Mouse (Mus musculus): ENCODE data around the gene Gtpbp10. TPM values are rescaled to one million over a fixed set of nuclear protein-coding genes. Genes with fewer than 3 reads are reported as not detected.

The Gtpbp10 gene
- polyA plus RNA-seq, 1 experiment from 2014 or later, result 31.3 TPM

DNA sequence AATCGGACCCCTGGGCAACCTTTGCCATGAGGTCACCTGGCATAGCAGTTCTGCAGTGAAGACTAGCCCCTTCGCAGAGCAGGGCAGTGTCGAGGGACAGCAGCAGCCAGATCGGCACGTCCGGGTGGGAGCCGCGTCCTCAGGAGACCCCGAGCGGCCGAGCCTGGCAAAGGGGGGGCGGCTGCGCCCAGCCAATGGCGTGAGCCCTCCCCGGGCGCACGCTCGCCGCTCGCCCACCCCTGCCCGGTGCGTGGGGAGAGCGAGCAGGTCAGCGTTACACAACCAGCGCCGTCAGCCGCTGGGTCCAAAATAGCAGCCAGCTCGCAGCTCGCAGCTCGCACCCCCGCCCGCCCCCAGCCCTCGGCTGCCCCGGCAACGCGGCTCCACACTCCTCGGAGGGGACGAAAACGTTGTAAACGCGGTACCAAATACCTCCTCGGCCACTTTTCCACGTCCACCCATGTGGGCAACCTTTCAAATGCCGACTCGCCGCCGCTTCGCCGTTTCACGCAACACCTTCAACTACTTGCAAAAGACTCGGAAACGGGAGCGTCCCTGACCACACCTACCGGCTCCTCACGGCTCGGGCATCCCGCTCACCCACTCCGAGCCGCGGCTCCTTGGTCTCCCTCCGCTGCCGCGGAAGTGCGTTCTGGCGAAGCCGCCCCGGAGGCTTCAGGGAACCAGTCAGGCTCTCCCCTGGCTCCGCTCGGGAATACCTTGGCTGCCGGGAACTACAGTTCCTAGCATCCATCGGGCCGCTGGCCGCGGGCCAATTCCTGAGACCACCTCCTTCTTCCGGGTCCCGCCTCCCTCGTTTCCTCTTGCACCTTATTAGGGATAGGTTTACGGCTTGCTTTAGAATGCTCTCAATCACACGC is 44.9 kb downstream of the Gtpbp10 start, which contains the start of gene Cldn12:
TSS of gene Cldn12 (minus strand) at position 763 of the 881 bp plus-strand sequence.
- under 1% methylated on average over 79 of the region's 79 CpGs for WGBS

DNA sequence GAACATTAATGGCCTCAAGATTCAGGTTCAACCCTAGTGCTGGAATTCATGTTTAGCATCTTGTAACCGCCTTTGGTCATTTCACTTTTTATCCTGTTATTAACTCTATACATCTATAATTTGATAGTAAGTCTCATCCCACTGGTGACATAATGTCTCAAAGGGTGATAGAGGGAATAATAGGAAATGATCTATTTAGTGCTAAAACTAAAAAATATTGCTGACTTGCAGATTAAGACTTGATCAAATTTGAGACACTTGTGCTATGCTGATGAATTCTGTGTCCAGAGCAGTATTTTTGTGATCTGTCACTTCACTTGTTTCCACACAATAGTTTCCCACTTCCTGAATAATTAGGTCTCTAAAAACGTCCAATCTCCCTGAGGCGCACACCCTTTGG is 47.9 kb downstream of the Gtpbp10 start:
- H3K9me3 ChIP-seq, result no peaks in the 10 kb centered on the region
- no peak overlapping the region for H3K27ac ChIP-seq
- H3K4me2 ChIP-seq (replicated peaks), result no peak overlapping the region
- 71% methylated on average over 3 of the region's 3 CpGs for WGBS
- H3K9ac ChIP-seq, result no peak overlapping the region
- H3K36me3 ChIP-seq, result peaks cover 4% of the 10 kb centered on the region; the same call in 1 of the 2 replicates
- peaks cover 7% of the 10 kb centered on the region for H3K4me1 ChIP-seq
- ATAC-seq (ENCODE audit: low FRiP score, low read depth), result no peak
- no peaks in the 10 kb centered on the region for H3K27me3 ChIP-seq (replicated peaks)
- H3K4me3 ChIP-seq, result no peak overlapping the region

More for the DNA sequence above, 44.9 kb downstream of the Gtpbp10 start, which contains the start of gene Cldn12:
- no peaks in the 10 kb centered on the region for H3K9me3 ChIP-seq
- no peaks in the 10 kb centered on the region for H3K27me3 ChIP-seq (replicated peaks)
- H3K4me3 ChIP-seq, result peak within 1 kb of the TSS; percentile 72
- peaks cover 4% of the 10 kb centered on the region; the same call in 1 of the 2 replicates for H3K36me3 ChIP-seq
- H3K4me2 ChIP-seq (replicated peaks), result peak within 1 kb of the TSS; percentile 83
- peak within 1 kb of the TSS; percentile 73 for H3K9ac ChIP-seq
- no peaks in the 10 kb centered on the region; the same call in 1 of the 2 replicates for H3K4me1 ChIP-seq
- peak within 1 kb of the TSS; percentile 62; the same call in 1 of the 2 replicates for H3K27ac ChIP-seq
- ATAC-seq (ENCODE audit: low FRiP score, low read depth), result peak; percentile 97

DNA sequence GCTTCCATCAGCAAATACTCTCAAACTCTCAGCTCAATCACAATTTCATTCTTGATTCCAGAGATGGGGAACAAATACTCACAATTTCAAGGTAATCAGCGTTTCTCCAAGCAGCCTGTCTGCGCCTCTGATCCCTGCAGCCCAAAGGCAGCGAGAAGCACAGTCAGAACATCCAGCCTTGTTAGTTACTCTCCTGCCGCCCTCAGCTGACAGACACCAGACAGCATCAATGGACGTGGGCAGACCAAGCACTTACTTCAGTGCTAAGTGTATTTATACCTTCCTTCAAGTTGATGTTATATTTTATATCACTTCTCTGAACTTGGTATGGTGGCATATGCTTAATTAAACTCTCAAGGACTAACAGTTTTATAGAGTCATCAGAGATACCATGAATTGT is 48.3 kb downstream of the Gtpbp10 start:
- no peak overlapping the region for H3K4me2 ChIP-seq (replicated peaks)
- 67% methylated on average over 5 of the region's 5 CpGs for WGBS
- H3K9ac ChIP-seq, result no peak overlapping the region
- ATAC-seq (ENCODE audit: low FRiP score, low read depth), result no peak
- no peaks in the 10 kb centered on the region for H3K9me3 ChIP-seq
- peaks cover 4% of the 10 kb centered on the region; the same call in 1 of the 2 replicates for H3K36me3 ChIP-seq
- H3K27ac ChIP-seq, result no peak overlapping the region
- no peaks in the 10 kb centered on the region for H3K27me3 ChIP-seq (replicated peaks)
- H3K4me1 ChIP-seq, result peaks cover 7% of the 10 kb centered on the region
- no peak overlapping the region for H3K4me3 ChIP-seq

DNA sequence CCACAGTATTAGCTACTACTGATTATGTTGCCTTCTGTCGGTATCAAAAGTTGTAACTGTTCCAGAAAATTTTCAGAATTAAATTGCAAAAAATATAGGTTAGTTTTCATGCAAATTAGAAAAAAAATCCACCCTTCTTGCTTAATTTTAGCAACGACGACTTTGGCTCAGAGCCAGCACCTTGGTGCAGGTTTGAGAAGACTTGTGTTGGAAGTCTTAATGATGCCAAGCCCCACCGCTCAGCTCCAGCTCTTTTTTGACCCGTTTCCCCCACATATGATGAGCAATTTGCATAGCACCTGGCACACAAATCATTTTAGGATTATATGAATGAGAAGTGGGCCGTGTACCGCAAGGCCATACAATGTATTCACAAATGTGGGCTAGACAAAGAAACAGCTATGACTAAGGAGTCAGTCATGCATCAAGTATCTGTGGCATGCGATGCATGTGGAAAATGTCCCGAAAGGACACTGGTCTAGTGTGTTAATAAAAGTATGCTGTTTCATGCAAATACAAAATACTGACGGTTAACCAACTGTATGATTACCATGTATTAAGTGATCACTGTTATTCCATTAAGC is 48.9 kb downstream of the Gtpbp10 start:
- H3K4me2 ChIP-seq (replicated peaks), result no peak overlapping the region
- no peak overlapping the region for H3K27ac ChIP-seq

DNA sequence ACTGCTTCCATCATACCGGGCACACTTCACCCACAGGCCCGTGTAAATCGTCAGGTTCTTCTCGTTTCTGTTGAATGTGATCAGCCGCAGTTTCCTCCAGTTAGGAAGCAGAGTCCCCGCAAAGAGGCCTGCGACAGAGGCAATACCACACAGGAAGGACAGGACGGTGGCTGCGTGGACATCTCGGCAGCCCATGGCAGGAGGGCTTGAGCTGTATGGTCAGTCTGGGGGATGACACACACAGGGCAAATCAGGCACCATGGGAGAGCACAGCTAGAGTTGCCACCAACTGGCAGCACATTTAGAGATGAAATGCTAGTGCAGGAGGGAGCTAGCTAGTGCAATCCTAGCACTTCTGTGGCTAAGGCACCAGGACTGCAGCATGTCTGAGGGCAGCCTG is 51.1 kb downstream of the Gtpbp10 start:
- Histone ChIP-seq H3K4me2 (replicated peaks) (peak overlapping the region; percentile 41), H3K27me3 (replicated peaks) (no peaks in the 10 kb centered on the region), H3K9me3 (no peaks in the 10 kb centered on the region), H3K36me3 (peaks cover 4% of the 10 kb centered on the region; the same call in 1 of the 2 replicates), H3K9ac (no peak overlapping the region), H3K4me1 (peaks cover 7% of the 10 kb centered on the region), H3K27ac (no peak overlapping the region), H3K4me3 (no peak overlapping the region)
- WGBS, result 51% methylated on average over 10 of the region's 10 CpGs
- ATAC-seq (ENCODE audit: low FRiP score, low read depth), result peak; percentile 34

More for the DNA sequence above, 48.9 kb downstream of the Gtpbp10 start:
- no peaks in the 10 kb centered on the region for H3K9me3 ChIP-seq
- H3K36me3 ChIP-seq, result peaks cover 4% of the 10 kb centered on the region; the same call in 1 of the 2 replicates
- peaks cover 7% of the 10 kb centered on the region for H3K4me1 ChIP-seq
- H3K27me3 ChIP-seq (replicated peaks), result no peaks in the 10 kb centered on the region
- ATAC-seq (ENCODE audit: low FRiP score, low read depth), result no peak
- no peak overlapping the region for H3K9ac ChIP-seq
- no peak overlapping the region for H3K4me3 ChIP-seq
- WGBS, result 59% methylated on average over 10 of the region's 10 CpGs

DNA sequence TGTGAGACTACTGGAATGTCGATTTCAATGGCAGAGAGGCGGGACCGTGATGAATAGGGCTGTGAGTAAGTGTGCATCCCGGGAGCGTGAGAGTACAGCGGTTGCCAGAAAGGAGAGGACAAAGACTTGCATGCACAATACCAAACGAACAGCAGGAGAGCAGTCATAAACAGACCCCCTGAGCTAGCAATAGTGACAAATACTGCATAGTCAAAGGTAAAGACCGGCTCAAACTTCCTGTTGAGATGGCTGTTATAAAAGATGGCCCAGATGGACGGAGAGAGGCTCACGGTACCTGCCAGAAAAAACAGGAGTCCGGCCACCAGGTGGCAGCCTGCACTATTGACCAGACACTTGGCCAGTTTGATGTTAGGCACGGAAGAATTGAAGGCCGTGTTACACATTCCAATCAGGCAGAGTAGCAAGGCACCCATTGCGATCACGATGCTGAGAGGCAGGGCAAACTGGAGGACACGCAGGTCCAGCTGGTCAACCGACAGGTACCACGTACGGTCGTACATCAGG is 51.6 kb downstream of the Gtpbp10 start:
- Histone ChIP-seq H3K4me1 (peaks cover 7% of the 10 kb centered on the region), H3K36me3 (peaks cover 4% of the 10 kb centered on the region; the same call in 1 of the 2 replicates), H3K4me2 (replicated peaks) (peak overlapping the region; percentile 41), H3K9ac (no peak overlapping the region), H3K4me3 (no peak overlapping the region), H3K9me3 (no peaks in the 10 kb centered on the region), H3K27ac (no peak overlapping the region), H3K27me3 (replicated peaks) (no peaks in the 10 kb centered on the region)
- 21% methylated on average over 20 of the region's 20 CpGs for WGBS
- ATAC-seq (ENCODE audit: low FRiP score, low read depth), result peak; percentile 80

DNA sequence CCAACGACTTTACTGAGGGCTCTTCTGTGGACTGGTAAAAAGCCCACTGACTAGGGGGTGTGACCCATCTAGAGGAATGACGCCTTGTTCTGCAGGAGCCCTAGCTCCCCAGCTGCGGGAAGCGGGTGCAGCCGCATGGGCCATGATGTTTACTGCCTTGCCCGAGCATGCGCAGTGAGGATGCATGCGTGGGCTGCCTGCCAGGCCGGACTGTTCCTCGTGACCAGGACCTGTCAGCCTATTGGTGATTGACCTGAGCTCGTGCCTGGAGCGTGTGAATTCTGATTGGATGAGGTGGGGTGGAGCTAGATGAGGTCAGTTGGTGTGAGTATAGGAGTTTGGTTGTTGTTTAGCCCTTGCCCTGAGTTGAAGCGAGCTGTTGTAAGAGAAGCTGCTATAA is 54.9 kb downstream of the Gtpbp10 start:
- Histone ChIP-seq H3K4me3 (no peak overlapping the region), H3K9me3 (no peaks in the 10 kb centered on the region), H3K36me3 (no peaks in the 10 kb centered on the region), H3K9ac (no peak overlapping the region), H3K27ac (no peak overlapping the region), H3K27me3 (replicated peaks) (no peaks in the 10 kb centered on the region), H3K4me1 (peaks cover 7% of the 10 kb centered on the region), H3K4me2 (replicated peaks) (no peak overlapping the region)
- no peak for ATAC-seq (ENCODE audit: low FRiP score, low read depth)
- 88% methylated on average over 13 of the region's 13 CpGs for WGBS

DNA sequence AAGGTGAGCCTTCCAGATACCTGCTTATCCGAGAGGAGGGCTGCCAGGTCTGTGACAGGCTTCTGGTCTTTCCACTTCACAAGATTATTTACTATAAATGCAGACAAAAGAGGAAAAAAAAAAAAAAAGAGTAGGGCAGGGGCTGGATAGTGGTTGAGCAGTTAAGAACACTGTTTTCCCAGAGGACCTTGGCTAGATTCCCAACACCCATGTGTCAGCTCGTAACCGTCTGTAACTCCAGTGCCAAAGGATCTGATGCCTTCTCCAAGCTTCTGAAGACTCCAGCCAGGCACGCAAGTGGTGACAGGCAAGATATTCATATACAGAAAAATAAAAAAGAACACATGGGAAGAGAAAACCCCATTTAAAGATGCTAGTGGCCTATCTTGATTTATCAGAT is 56.0 kb downstream of the Gtpbp10 start:
- H3K4me2 ChIP-seq (replicated peaks), result no peak overlapping the region
- H3K27me3 ChIP-seq (replicated peaks), result no peaks in the 10 kb centered on the region
- no peak overlapping the region for H3K4me3 ChIP-seq
- no peak overlapping the region for H3K27ac ChIP-seq
- no peaks in the 10 kb centered on the region for H3K9me3 ChIP-seq
- H3K4me1 ChIP-seq, result peaks cover 7% of the 10 kb centered on the region
- H3K36me3 ChIP-seq, result no peaks in the 10 kb centered on the region
- WGBS, result 85% methylated on average over 4 of the region's 4 CpGs
- no peak for ATAC-seq (ENCODE audit: low FRiP score, low read depth)
- no peak overlapping the region for H3K9ac ChIP-seq

DNA sequence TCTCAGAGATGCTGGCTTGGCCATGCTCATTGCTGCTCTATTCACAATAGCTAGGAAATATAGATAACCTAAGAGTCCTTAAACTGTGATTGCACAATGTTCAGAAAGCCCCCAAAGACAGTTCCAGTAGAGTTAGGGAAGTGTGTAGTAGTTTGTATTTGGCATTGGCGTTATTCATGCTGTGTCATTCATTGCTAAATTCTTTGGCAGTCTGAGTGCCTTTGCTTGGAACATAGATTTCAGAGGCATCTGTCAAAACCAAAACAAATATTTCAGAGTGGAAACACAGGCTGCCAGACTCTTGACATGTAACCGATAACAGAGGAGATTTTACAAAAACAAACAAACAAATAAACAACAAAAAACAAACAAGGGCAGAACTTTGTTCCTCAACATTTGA is 57.8 kb downstream of the Gtpbp10 start:
- Histone ChIP-seq H3K4me3 (no peak overlapping the region), H3K27me3 (replicated peaks) (no peaks in the 10 kb centered on the region), H3K4me1 (no peaks in the 10 kb centered on the region), H3K27ac (no peak overlapping the region), H3K9ac (no peak overlapping the region), H3K9me3 (no peaks in the 10 kb centered on the region), H3K4me2 (replicated peaks) (no peak overlapping the region), H3K36me3 (no peaks in the 10 kb centered on the region)
- WGBS, result 84% methylated on average over 2 of the region's 2 CpGs
- no peak for ATAC-seq (ENCODE audit: low FRiP score, low read depth)

DNA sequence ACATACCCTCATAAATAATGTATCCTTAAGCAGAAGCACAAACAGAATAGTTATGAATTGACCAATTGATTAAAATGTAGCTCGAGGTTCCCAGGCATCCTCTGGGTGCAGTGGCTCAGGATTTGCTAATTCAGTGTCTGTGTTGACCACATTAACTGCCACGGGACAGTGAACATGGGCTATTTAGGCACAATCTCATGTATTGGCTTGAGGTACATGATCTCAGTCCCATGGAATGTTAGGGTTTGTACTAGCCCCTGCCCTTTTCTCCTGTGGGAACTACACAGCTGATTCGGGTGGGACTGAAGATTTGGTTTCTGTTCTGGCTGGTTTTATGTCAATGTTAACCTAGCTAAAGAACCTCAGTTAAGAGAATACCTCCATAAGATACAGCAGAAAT is 62.9 kb downstream of the Gtpbp10 start:
- Histone ChIP-seq H3K27me3 (replicated peaks) (no peaks in the 10 kb centered on the region), H3K4me3 (no peak overlapping the region), H3K4me2 (replicated peaks) (no peak overlapping the region), H3K9ac (no peak overlapping the region), H3K27ac (no peak overlapping the region), H3K36me3 (no peaks in the 10 kb centered on the region), H3K9me3 (no peaks in the 10 kb centered on the region), H3K4me1 (no peaks in the 10 kb centered on the region)
- ATAC-seq (ENCODE audit: low FRiP score, low read depth), result 0 out of 2 replicates have a peak, but pooled peaks have one; percentile 32
- 62% methylated on average over 3 of the region's 3 CpGs for WGBS

DNA sequence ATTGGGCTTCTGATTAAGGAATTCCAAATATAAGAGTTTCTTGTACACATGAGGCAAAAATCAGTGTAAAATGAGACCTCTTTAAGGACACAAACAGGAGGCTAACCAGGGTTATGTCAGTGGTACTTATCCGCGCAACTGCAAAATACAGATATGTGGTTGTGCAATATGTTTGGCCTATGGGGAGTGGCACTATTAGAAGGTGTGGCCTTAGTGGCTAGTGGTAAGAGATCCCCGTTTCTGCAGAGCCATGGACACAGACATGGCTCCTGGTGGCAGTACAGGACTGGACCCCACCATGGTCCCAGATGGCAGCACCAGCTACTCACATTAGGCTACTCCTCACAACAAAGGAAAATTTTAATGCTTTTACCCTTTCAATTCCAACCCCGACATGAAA is 64.3 kb downstream of the Gtpbp10 start:
- Histone ChIP-seq H3K9me3 (no peaks in the 10 kb centered on the region), H3K36me3 (no peaks in the 10 kb centered on the region), H3K27ac (no peak overlapping the region), H3K4me3 (no peak overlapping the region), H3K27me3 (replicated peaks) (no peaks in the 10 kb centered on the region), H3K4me1 (no peaks in the 10 kb centered on the region), H3K4me2 (replicated peaks) (no peak overlapping the region), H3K9ac (no peak overlapping the region)
- 86% methylated on average over 4 of the region's 4 CpGs for WGBS
- ATAC-seq (ENCODE audit: low FRiP score, low read depth), result 0 out of 2 replicates have a peak, but pooled peaks have one; percentile 48
